Mouse (Mus musculus): ENCODE measurements around the gene Sipa1l1. TPM values are rescaled to one million over a fixed set of nuclear protein-coding genes. Genes with fewer than 3 reads are reported as not detected.

Sipa1l1 gene
- polyA plus RNA-seq, 1 experiment from 2014 or later = 25.6 TPM

GRCm38 (mm10) chr12:82339221-82339861 lies 170.2 kb downstream of the Sipa1l1 start:
- Histone ChIP-seq H3K9me3 (no peaks in the 10 kb centered on the region), H3K4me2 (replicated peaks) (peak overlapping the region; percentile 47), H3K27ac (replicated peaks) (peak overlapping the region; percentile 78), H3K36me3 (no peaks in the 10 kb centered on the region), H3K4me1 (peaks cover 35% of the 10 kb centered on the region), H3K9ac (replicated peaks) (peak overlapping the region; percentile 44), H3K27me3 (no peaks in the 10 kb centered on the region), H3K4me3 (peak overlapping the region; percentile 34)
- WGBS = 4% methylated on average over 18 of the region's 18 CpGs
- peak; percentile 82 for ATAC-seq (replicated peaks)

- Histone ChIP-seq H3K27me3 (no peaks in the 10 kb centered on the region), H3K4me2 (replicated peaks) (peak overlapping the region; percentile 47; the same call in 1 of the 2 replicates), H3K9me3 (no peaks in the 10 kb centered on the region), H3K9ac (replicated peaks) (0 out of 2 replicates have a peak overlapping the region, but pooled peaks have one; percentile 44), H3K27ac (replicated peaks) (peak overlapping the region; percentile 78), H3K36me3 (no peaks in the 10 kb centered on the region), H3K4me1 (peaks cover 25% of the 10 kb centered on the region), H3K4me3 (no peak overlapping the region)
- WGBS = 71% methylated on average over 6 of the region's 6 CpGs
- ATAC-seq (replicated peaks) = no peak
Measured at GRCm38 (mm10) chr12:82340196-82340918, 171.2 kb downstream of the Sipa1l1 start.

GRCm38 (mm10) chr12:82341181-82341580 lies 172.1 kb downstream of the Sipa1l1 start:
- Histone ChIP-seq H3K27me3 (no peaks in the 10 kb centered on the region), H3K9ac (replicated peaks) (no peak overlapping the region), H3K27ac (replicated peaks) (no peak overlapping the region), H3K4me2 (replicated peaks) (no peak overlapping the region), H3K4me3 (no peak overlapping the region), H3K4me1 (peaks cover 22% of the 10 kb centered on the region), H3K9me3 (no peaks in the 10 kb centered on the region), H3K36me3 (no peaks in the 10 kb centered on the region)
- WGBS = 98% methylated on average over 8 of the region's 8 CpGs
- no peak for ATAC-seq (replicated peaks)

- no peaks in the 10 kb centered on the region for H3K27me3 ChIP-seq
- H3K9ac ChIP-seq (replicated peaks) = no peak overlapping the region
- H3K4me1 ChIP-seq = peaks cover 22% of the 10 kb centered on the region
- no peak for ATAC-seq (replicated peaks)
- no peaks in the 10 kb centered on the region for H3K36me3 ChIP-seq
- no peak overlapping the region for H3K4me3 ChIP-seq
- no peak overlapping the region for H3K4me2 ChIP-seq (replicated peaks)
- no peak overlapping the region for H3K27ac ChIP-seq (replicated peaks)
- H3K9me3 ChIP-seq = no peaks in the 10 kb centered on the region
- 97% methylated on average over 9 of the region's 9 CpGs for WGBS
Measured at GRCm38 (mm10) chr12:82341696-82342095, 172.6 kb downstream of the Sipa1l1 start.

- peaks cover 8% of the 10 kb centered on the region; the same call in 1 of the 2 replicates for H3K4me1 ChIP-seq
- H3K27me3 ChIP-seq = no peaks in the 10 kb centered on the region
- H3K9me3 ChIP-seq = no peaks in the 10 kb centered on the region
- H3K36me3 ChIP-seq = no peaks in the 10 kb centered on the region
- H3K27ac ChIP-seq (replicated peaks) = no peak overlapping the region
- no peak for ATAC-seq (replicated peaks)
- WGBS = 94% methylated on average over 9 of the region's 11 CpGs
- H3K4me2 ChIP-seq (replicated peaks) = no peak overlapping the region
- H3K4me3 ChIP-seq = no peak overlapping the region
- H3K9ac ChIP-seq (replicated peaks) = no peak overlapping the region
Measured at GRCm38 (mm10) chr12:82350082-82350481, 181.0 kb downstream of the Sipa1l1 start.

GRCm38 (mm10) chr12:82350891-82351290 lies 181.8 kb downstream of the Sipa1l1 start:
- no peak for ATAC-seq (replicated peaks)
- H3K9me3 ChIP-seq = no peaks in the 10 kb centered on the region
- 64% methylated on average over 6 of the region's 6 CpGs for WGBS
- H3K36me3 ChIP-seq = no peaks in the 10 kb centered on the region
- H3K27me3 ChIP-seq = no peaks in the 10 kb centered on the region
- no peak overlapping the region for H3K27ac ChIP-seq (replicated peaks)
- H3K4me3 ChIP-seq = no peak overlapping the region
- H3K4me2 ChIP-seq (replicated peaks) = no peak overlapping the region
- H3K9ac ChIP-seq (replicated peaks) = no peak overlapping the region
- H3K4me1 ChIP-seq = peaks cover 8% of the 10 kb centered on the region; the same call in 1 of the 2 replicates

- H3K9ac ChIP-seq (replicated peaks) = no peak overlapping the region
- no peaks in the 10 kb centered on the region for H3K27me3 ChIP-seq
- H3K4me2 ChIP-seq (replicated peaks) = no peak overlapping the region
- no peaks in the 10 kb centered on the region for H3K9me3 ChIP-seq
- no peak for ATAC-seq (replicated peaks)
- no peak overlapping the region for H3K4me3 ChIP-seq
- 82% methylated on average over 2 of the region's 2 CpGs for WGBS
- peaks cover 5% of the 10 kb centered on the region; the same call in 1 of the 2 replicates for H3K4me1 ChIP-seq
- H3K27ac ChIP-seq (replicated peaks) = no peak overlapping the region
- peaks cover 5% of the 10 kb centered on the region; the same call in 1 of the 2 replicates for H3K36me3 ChIP-seq
Measured at GRCm38 (mm10) chr12:82353660-82354059, 184.5 kb downstream of the Sipa1l1 start.

GRCm38 (mm10) chr12:82355419-82356149 lies 186.5 kb downstream of the Sipa1l1 start:
- Histone ChIP-seq H3K4me2 (replicated peaks) (no peak overlapping the region), H3K36me3 (peaks cover 7% of the 10 kb centered on the region; the same call in 1 of the 2 replicates), H3K4me3 (no peak overlapping the region), H3K4me1 (peaks cover 5% of the 10 kb centered on the region; the same call in 1 of the 2 replicates), H3K9ac (replicated peaks) (no peak overlapping the region), H3K9me3 (no peaks in the 10 kb centered on the region), H3K27ac (replicated peaks) (no peak overlapping the region), H3K27me3 (no peaks in the 10 kb centered on the region)
- no peak for ATAC-seq (replicated peaks)
- WGBS = 79% methylated on average over 10 of the region's 10 CpGs

- Histone ChIP-seq H3K27ac (replicated peaks) (no peak overlapping the region), H3K9me3 (no peaks in the 10 kb centered on the region), H3K4me2 (replicated peaks) (no peak overlapping the region), H3K4me1 (no peaks in the 10 kb centered on the region; the same call in 1 of the 2 replicates), H3K36me3 (peaks cover 7% of the 10 kb centered on the region; the same call in 1 of the 2 replicates), H3K9ac (replicated peaks) (no peak overlapping the region), H3K4me3 (no peak overlapping the region), H3K27me3 (no peaks in the 10 kb centered on the region)
- ATAC-seq (replicated peaks) = no peak
- 84% methylated on average over 2 of the region's 2 CpGs for WGBS
Measured at GRCm38 (mm10) chr12:82356476-82356875, 187.4 kb downstream of the Sipa1l1 start.

GRCm38 (mm10) chr12:82357431-82357830 lies 188.3 kb downstream of the Sipa1l1 start:
- 91% methylated on average over 5 of the region's 5 CpGs for WGBS
- Histone ChIP-seq H3K9me3 (no peaks in the 10 kb centered on the region), H3K4me1 (no peaks in the 10 kb centered on the region; the same call in 1 of the 2 replicates), H3K36me3 (peaks cover 7% of the 10 kb centered on the region; the same call in 1 of the 2 replicates), H3K27ac (replicated peaks) (no peak overlapping the region), H3K27me3 (no peaks in the 10 kb centered on the region), H3K4me2 (replicated peaks) (no peak overlapping the region), H3K4me3 (no peak overlapping the region), H3K9ac (replicated peaks) (no peak overlapping the region)
- ATAC-seq (replicated peaks) = no peak

- H3K9me3 ChIP-seq = no peaks in the 10 kb centered on the region
- 93% methylated on average over 9 of the region's 9 CpGs for WGBS
- H3K27me3 ChIP-seq = no peaks in the 10 kb centered on the region
- no peak overlapping the region for H3K9ac ChIP-seq (replicated peaks)
- H3K4me1 ChIP-seq = no peaks in the 10 kb centered on the region
- no peak overlapping the region for H3K27ac ChIP-seq (replicated peaks)
- H3K4me3 ChIP-seq = no peak overlapping the region
- no peak overlapping the region for H3K4me2 ChIP-seq (replicated peaks)
- no peak for ATAC-seq (replicated peaks)
- H3K36me3 ChIP-seq = peaks cover 6% of the 10 kb centered on the region; the same call in 1 of the 2 replicates
Measured at GRCm38 (mm10) chr12:82362796-82363195, 193.7 kb downstream of the Sipa1l1 start.

GRCm38 (mm10) chr12:82364186-82364585 lies 195.1 kb downstream of the Sipa1l1 start:
- no peak overlapping the region for H3K9ac ChIP-seq (replicated peaks)
- H3K27ac ChIP-seq (replicated peaks) = no peak overlapping the region
- H3K27me3 ChIP-seq = no peaks in the 10 kb centered on the region
- H3K36me3 ChIP-seq = no peaks in the 10 kb centered on the region
- H3K9me3 ChIP-seq = no peaks in the 10 kb centered on the region
- no peak overlapping the region for H3K4me2 ChIP-seq (replicated peaks)
- ATAC-seq (replicated peaks) = no peak
- H3K4me3 ChIP-seq = no peak overlapping the region
- 64% methylated on average over 7 of the region's 7 CpGs for WGBS
- peaks cover 4% of the 10 kb centered on the region for H3K4me1 ChIP-seq

All from forebrain, embryonic 15.5 days (tissue).